Mouse (Mus musculus) thymus, adult 2 months (tissue): ENCODE data around the gene Arrb2. TPM values are rescaled to one million over a fixed set of nuclear protein-coding genes. Genes with fewer than 3 reads are reported as not detected.

ENCODE experiments used
- DNase-seq: peaks from one replicate; pipeline ENCODE4 v3.0.0; 2021
- H3K27ac ChIP-seq: fragments of 200-500 bp; 2 replicates; pipeline ENCODE4 v1.5.1; 2012; ENCODE audit warnings: low read length, control low read depth; ENCODE audit not compliant: control insufficient read depth, insufficient read depth
- H3K27me3 ChIP-seq: fragments of 200-500 bp; 2 replicates; pipeline ENCODE4 v1.6.1; 2012; ENCODE audit warnings: mild to moderate bottlenecking, low read length, moderate library complexity, mixed read lengths; ENCODE audit not compliant: control insufficient read depth, insufficient read depth
- H3K36me3 ChIP-seq: fragments of 200-500 bp; 2 replicates; pipeline ENCODE4 v1.6.1; 2012; ENCODE audit warnings: mild to moderate bottlenecking, low read length, moderate library complexity; ENCODE audit not compliant: control insufficient read depth, insufficient read depth
- H3K4me1 ChIP-seq: fragments of 200-500 bp; replicated peaks from 2 replicates; pipeline ENCODE4 v1.6.1; 2012; ENCODE audit warnings: low read length; ENCODE audit not compliant: control insufficient read depth, insufficient read depth
- H3K4me3 ChIP-seq: fragments of 200-500 bp; 2 replicates; pipeline ENCODE4 v1.5.1; 2012; ENCODE audit warnings: mild to moderate bottlenecking, low read length, control low read depth, moderate library complexity; ENCODE audit not compliant: control insufficient read depth, insufficient read depth
- CTCF ChIP-seq: fragments of 200-500 bp; IDR thresholded peaks from 2 replicates; pipeline ENCODE4 v1.5.1; 2012; ENCODE audit warnings: mild to moderate bottlenecking, control low read depth, low read length, moderate library complexity, borderline replicate concordance; ENCODE audit not compliant: control insufficient read depth, poor library complexity, insufficient read depth; ENCODE audit errors: extremely low read depth
- POLR2A ChIP-seq: fragments of 200-500 bp; IDR thresholded peaks from 2 replicates; pipeline ENCODE4 v1.6.1; 2012; ENCODE audit warnings: mild to moderate bottlenecking, low read length, control low read depth, moderate library complexity; ENCODE audit not compliant: control insufficient read depth, poor library complexity, insufficient read depth; ENCODE audit errors: extremely low read depth
- WGBS: fragments of 180-500 bp; shearing (Covaris S2); methylation state at CpG from one replicate; pipeline ENCODE4 v1.1.7; 2018; 5-methylcytosine and 5-hydroxymethylcytosine counted together
- polyA plus RNA-seq: library from polyadenylated mRNA; depleted of rRNA; stranded (reverse); fragments of >200 nt; gene quantifications from 2 replicates; pipeline ENCODE4 v1.2.3, GENCODE M21; 2012; rRNA removed

Gene Arrb2
- polyA plus RNA-seq, 1 experiment, result 220 TPM

DNA sequence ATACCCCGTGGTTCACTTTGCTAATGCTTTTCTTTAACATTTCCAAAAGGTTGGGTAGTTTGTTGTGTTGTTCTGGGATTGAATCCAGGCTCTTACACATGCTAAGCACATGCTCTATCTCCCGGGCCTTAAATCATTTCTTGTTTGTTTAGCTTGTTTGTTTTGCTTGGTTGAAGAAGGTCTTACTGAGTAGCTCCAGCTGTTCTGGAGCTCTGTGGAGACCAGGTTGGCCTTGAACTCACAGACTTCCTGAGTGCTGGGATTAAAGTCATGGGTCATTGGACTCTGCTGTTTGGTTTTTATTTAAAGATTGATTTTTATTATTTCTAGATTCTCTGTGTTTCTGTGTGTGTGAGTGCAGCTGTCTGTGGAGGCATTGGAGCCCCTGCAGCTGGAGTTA lies 53.1 kb downstream of the Arrb2 start:
- H3K27ac ChIP-seq, result no peak overlapping the region
- no peak overlapping the region for H3K4me3 ChIP-seq
- H3K27me3 ChIP-seq, result no peaks in the 10 kb centered on the region
- H3K4me1 ChIP-seq, result no peaks in the 10 kb centered on the region
- no peak for DNase-seq
- WGBS, result 83% methylated on average over 2 of the region's 2 CpGs
- TF ChIP-seq CTCF (no peak), POLR2A (no peak)
- H3K36me3 ChIP-seq, result no peaks in the 10 kb centered on the region

DNA sequence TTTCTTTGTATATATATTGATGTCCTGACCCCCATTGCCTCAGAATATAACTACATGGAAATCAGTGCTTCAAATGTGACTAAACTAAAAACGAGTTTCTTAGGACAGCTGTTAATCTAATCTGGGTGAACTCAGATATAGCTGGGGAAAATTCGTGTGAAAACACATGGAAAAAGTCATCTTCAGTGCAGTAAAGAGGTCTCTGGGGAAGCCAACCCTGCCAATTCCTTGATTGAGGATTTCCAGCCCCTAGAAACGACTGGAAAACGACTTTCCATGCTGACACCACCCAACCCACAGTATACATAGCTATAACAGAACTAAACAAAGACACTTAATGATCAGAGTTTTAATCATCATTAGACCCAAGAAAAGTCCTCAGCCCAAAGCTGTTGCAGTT lies 55.4 kb downstream of the Arrb2 start:
- 80% methylated on average over 4 of the region's 4 CpGs for WGBS
- H3K27ac ChIP-seq, result no peak overlapping the region
- DNase-seq, result no peak
- no peaks in the 10 kb centered on the region for H3K36me3 ChIP-seq
- TF ChIP-seq POLR2A, result no peak
- no peak for TF ChIP-seq CTCF
- no peaks in the 10 kb centered on the region for H3K4me1 ChIP-seq
- H3K27me3 ChIP-seq, result no peaks in the 10 kb centered on the region
- H3K4me3 ChIP-seq, result no peak overlapping the region

DNA sequence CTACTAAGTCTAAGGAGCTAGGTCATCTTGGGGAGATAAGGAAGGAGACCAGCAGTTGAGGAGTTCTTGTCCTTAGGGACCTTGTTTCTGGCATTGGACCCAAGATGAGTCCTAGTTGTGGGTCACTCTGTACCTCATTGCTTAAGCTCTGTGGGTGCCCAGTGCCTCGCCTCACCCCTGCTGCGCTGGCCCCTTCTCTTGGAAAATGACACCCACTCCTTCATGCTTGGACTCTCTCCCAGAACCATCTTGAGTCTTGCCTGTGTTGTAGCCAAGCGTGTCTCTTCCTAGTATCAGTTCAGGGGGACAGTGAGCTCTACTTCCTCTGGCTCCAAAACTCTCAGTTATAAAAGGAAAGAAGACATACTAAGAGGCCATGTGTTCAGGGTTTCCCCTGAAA lies 56.7 kb downstream of the Arrb2 start:
- no peaks in the 10 kb centered on the region for H3K36me3 ChIP-seq
- H3K4me3 ChIP-seq, result no peak overlapping the region
- H3K27ac ChIP-seq, result no peak overlapping the region; the same call in 1 of the 2 replicates
- TF ChIP-seq POLR2A, result no peak
- no peak for TF ChIP-seq CTCF
- DNase-seq, result no peak
- WGBS, result 84% methylated on average over 3 of the region's 3 CpGs
- no peaks in the 10 kb centered on the region for H3K27me3 ChIP-seq
- no peaks in the 10 kb centered on the region for H3K4me1 ChIP-seq

DNA sequence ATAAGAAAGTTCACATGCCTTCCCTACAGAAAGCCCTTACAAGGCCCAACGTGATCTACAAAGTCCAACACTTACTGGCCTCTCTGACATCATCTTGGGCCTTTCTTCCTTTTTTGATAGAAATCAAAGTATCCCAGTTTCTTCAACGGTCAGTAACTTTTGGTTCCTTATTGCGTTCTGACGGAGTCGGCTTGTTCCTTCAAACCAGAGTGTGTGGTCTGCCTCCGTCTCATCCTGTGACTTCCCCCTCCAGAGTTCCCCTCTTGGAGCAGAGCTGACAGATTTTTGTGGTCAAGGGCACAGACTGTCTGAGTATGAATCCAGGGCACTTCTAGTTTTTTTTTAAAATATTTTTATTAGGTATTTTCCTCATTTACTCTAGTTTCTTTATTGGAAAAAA lies 57.2 kb downstream of the Arrb2 start:
- Histone ChIP-seq H3K36me3 (no peaks in the 10 kb centered on the region), H3K27ac (no peak overlapping the region), H3K27me3 (no peaks in the 10 kb centered on the region), H3K4me3 (no peak overlapping the region), H3K4me1 (no peaks in the 10 kb centered on the region)
- WGBS, result 17% methylated on average over 6 of the region's 6 CpGs
- DNase-seq, result no peak
- no peak for TF ChIP-seq CTCF
- no peak for TF ChIP-seq POLR2A

Other genes with a start within 250 kb of the Arrb2 start
- gene Slc16a11, start 219.9 kb upstream of the Arrb2 start, polyA plus RNA-seq, result 4.5 and 5.3 TPM in 2 replicates
- 2.9 and 6.1 TPM in 2 replicates for gene Slc16a13, start 211.6 kb upstream of the Arrb2 start, polyA plus RNA-seq
- 0.97 and 1.6 TPM in 2 replicates for gene Bcl6b, start 202.8 kb upstream of the Arrb2 start, polyA plus RNA-seq
- 150 and 153 TPM in 2 replicates for gene 0610010K14Rik, start 194.7 kb upstream of the Arrb2 start, polyA plus RNA-seq
- 11.1 and 11.6 TPM in 2 replicates for gene Gm21988, start 192.8 kb upstream of the Arrb2 start, polyA plus RNA-seq
- 173 and 186 TPM in 2 replicates for gene Rnasek, start 192.8 kb upstream of the Arrb2 start, polyA plus RNA-seq
- gene Alox12, start 177.3 kb upstream of the Arrb2 start, polyA plus RNA-seq, result 0.68 and 1.2 TPM in 2 replicates
- gene Alox12e, start 110.0 kb upstream of the Arrb2 start, polyA plus RNA-seq, result 38.5 and 44.2 TPM in 2 replicates
- 10.3 and 14.5 TPM in 2 replicates for gene Alox15, start 80.6 kb upstream of the Arrb2 start, polyA plus RNA-seq
- 33.0 and 40.4 TPM in 2 replicates for gene Pelp1, start 22.6 kb upstream of the Arrb2 start, polyA plus RNA-seq
- gene Med11, start 19.3 kb downstream of the Arrb2 start, polyA plus RNA-seq, result 29.1 and 34.8 TPM in 2 replicates
- 27.0 and 31.2 TPM in 2 replicates for gene Zmynd15, start 26.8 kb downstream of the Arrb2 start, polyA plus RNA-seq
- 57.7 and 92.8 TPM in 2 replicates for gene Cxcl16, start 27.3 kb downstream of the Arrb2 start, polyA plus RNA-seq
- gene Tm4sf5, start 72.6 kb downstream of the Arrb2 start, polyA plus RNA-seq, result 7.0 and 8.0 TPM in 2 replicates
- 5.3 and 7.2 TPM in 2 replicates for gene Vmo1, start 82.0 kb downstream of the Arrb2 start, polyA plus RNA-seq
- 0.22 and 0.50 TPM in 2 replicates for gene Gltpd2, start 86.6 kb downstream of the Arrb2 start, polyA plus RNA-seq
- 387 and 460 TPM in 2 replicates for gene Psmb6, start 92.7 kb downstream of the Arrb2 start, polyA plus RNA-seq
- gene Gm40193, start 100.3 kb downstream of the Arrb2 start, polyA plus RNA-seq, result not detected in 2 replicates
- gene Pld2, start 107.4 kb downstream of the Arrb2 start, polyA plus RNA-seq, result 12.8 and 16.1 TPM in 2 replicates
- gene Mink1, start 130.2 kb downstream of the Arrb2 start, polyA plus RNA-seq, result 151 and 172 TPM in 2 replicates
- gene 4930544D05Rik, start 183.2 kb downstream of the Arrb2 start, polyA plus RNA-seq, result 0.15 TPM in 1 of 2 replicates, not detected in the other
- 0.53 and 1.1 TPM in 2 replicates for gene Chrne, start 186.6 kb downstream of the Arrb2 start, polyA plus RNA-seq
- gene Gp1ba, start 206.5 kb downstream of the Arrb2 start, polyA plus RNA-seq, result 0.04 TPM in 2 replicates
- gene Rnf167, start 214.6 kb downstream of the Arrb2 start, polyA plus RNA-seq, result 285 and 346 TPM in 2 replicates
- 132 and 162 TPM in 2 replicates for gene Slc25a11, start 214.8 kb downstream of the Arrb2 start, polyA plus RNA-seq
- gene Pfn1, start 222.0 kb downstream of the Arrb2 start, polyA plus RNA-seq, result 3,213 and 4,498 TPM in 2 replicates
- gene Eno3, start 224.6 kb downstream of the Arrb2 start, polyA plus RNA-seq, result 25.3 and 75.8 TPM in 2 replicates
- gene Spag7, start 236.8 kb downstream of the Arrb2 start, polyA plus RNA-seq, result 27.5 and 32.2 TPM in 2 replicates